Mouse (Mus musculus) ES-Bruce4 (cell line): ENCODE data around the gene Naga.

Experiments
- CTCF ChIP-seq: IDR thresholded peaks from one replicate; pipeline ENCODE4 v1.8.1; 2011; ENCODE audit warnings: low read depth, low read length
- EP300 ChIP-seq: IDR thresholded peaks from 2 replicates; pipeline ENCODE4 v1.6.1; 2011; ENCODE audit warnings: low read depth, low read length; ENCODE audit not compliant: insufficient read depth

- TF ChIP-seq CTCF (no peak), EP300 (no peak)
These were observed 8.0 kb upstream of the Naga start for GRCm38 (mm10) chr15:82346580-82347302.
